Mouse (Mus musculus) C2C12 (cell line): ENCODE data around the gene Gigyf1. TPM values are rescaled to one million over a fixed set of nuclear protein-coding genes. Genes with fewer than 3 reads are reported as not detected.

Source experiments
- H3K27me3 ChIP-seq: one replicate; pipeline ENCODE4 v1.6.1; 2011; ENCODE audit not compliant: control insufficient read depth, insufficient read depth, insufficient read length
- H3K36me3 ChIP-seq: one replicate; pipeline ENCODE4 v1.6.1; 2011; ENCODE audit not compliant: control insufficient read depth, insufficient read depth
- H3K4me3 ChIP-seq: one replicate; pipeline ENCODE4 v1.5.1; 2011; ENCODE audit warnings: mild to moderate bottlenecking, control low read depth; ENCODE audit not compliant: poor library complexity, insufficient read depth, severe bottlenecking
- H3K79me2 ChIP-seq: one replicate; pipeline ENCODE4 v1.6.1; 2011; ENCODE audit not compliant: control insufficient read depth, insufficient read depth
- H3K79me3 ChIP-seq: one replicate; pipeline ENCODE4 v1.6.1; 2011; ENCODE audit warnings: low read depth, control low read depth
- H3ac ChIP-seq: one replicate; pipeline ENCODE3; 2011; ENCODE audit warnings: low read depth; ENCODE audit not compliant: control insufficient read depth, insufficient read length
- CEBPB ChIP-seq: IDR thresholded peaks from one replicate; pipeline ENCODE4 v1.6.1; 2011; ENCODE audit warnings: low read depth, mild to moderate bottlenecking, control low read depth, moderate library complexity
- CTCF ChIP-seq: IDR thresholded peaks from one replicate; pipeline ENCODE4 v1.5.1; 2011; ENCODE audit not compliant: control insufficient read depth, insufficient read depth, insufficient read length
- FOSL1 ChIP-seq: IDR thresholded peaks from one replicate; pipeline ENCODE4 v1.8.0; 2011; ENCODE audit warnings: mild to moderate bottlenecking, low read length; ENCODE audit not compliant: poor library complexity, insufficient read depth, severe bottlenecking
- MAX ChIP-seq: IDR thresholded peaks from one replicate; pipeline ENCODE4 v1.6.1; 2011; ENCODE audit warnings: mild to moderate bottlenecking, control low read depth
- MYOD1 ChIP-seq: IDR thresholded peaks from one replicate; pipeline ENCODE4 v1.6.1; 2011; ENCODE audit warnings: low read depth; ENCODE audit not compliant: control insufficient read depth, insufficient read length
- MYOG ChIP-seq: IDR thresholded peaks from one replicate; pipeline ENCODE4 v1.6.1; 2011; ENCODE audit not compliant: control insufficient read depth, insufficient read length; ENCODE audit errors: extremely low read depth
- USF1 ChIP-seq: IDR thresholded peaks from one replicate; pipeline ENCODE4 v1.6.1; 2011; ENCODE audit warnings: low read depth, mild to moderate bottlenecking, control low read depth, moderate library complexity
- polyA plus RNA-seq: library from polyadenylated mRNA; unstranded; fragments of >200 nt; fragmentation: generic; extraction: Trizol; gene quantifications from one replicate; pipeline ENCODE4 v1.2.1, GENCODE M21; 2012; ENCODE audit warnings: missing spikeins

Gigyf1 gene
- polyA plus RNA-seq, 1 experiment, result 6.9 TPM

- Histone ChIP-seq H3K27me3 (peaks cover 63% of the 10 kb centered on the region), H3K79me3 (no peaks in the 10 kb centered on the region), H3ac (no peak overlapping the region), H3K79me2 (no peaks in the 10 kb centered on the region), H3K36me3 (no peaks in the 10 kb centered on the region), H3K4me3 (no peak overlapping the region)
- TF ChIP-seq MAX (no peak), CEBPB (no peak), CTCF (no peak), USF1 (no peak), MYOD1 (no peak), MYOG (no peak), FOSL1 (no peak)
Measured at GRCm38 (mm10) chr5:137481897-137482296, 36.5 kb upstream of the Gigyf1 start.

- no peaks in the 10 kb centered on the region for H3K36me3 ChIP-seq
- no peak overlapping the region for H3K4me3 ChIP-seq
- H3K79me2 ChIP-seq, result no peaks in the 10 kb centered on the region
- H3ac ChIP-seq, result no peak overlapping the region
- H3K79me3 ChIP-seq, result no peaks in the 10 kb centered on the region
- peaks cover 67% of the 10 kb centered on the region for H3K27me3 ChIP-seq
- TF ChIP-seq MYOG, result no peak
- TF ChIP-seq MAX, result no peak
- no peak for TF ChIP-seq USF1
- no peak for TF ChIP-seq FOSL1
- TF ChIP-seq CTCF, result no peak
- TF ChIP-seq CEBPB, result no peak
- no peak for TF ChIP-seq MYOD1
Measured at GRCm38 (mm10) chr5:137485071-137485850, 33.1 kb upstream of the Gigyf1 start.

- Histone ChIP-seq H3ac (no peak overlapping the region), H3K79me3 (no peaks in the 10 kb centered on the region), H3K27me3 (peaks cover 65% of the 10 kb centered on the region), H3K36me3 (no peaks in the 10 kb centered on the region), H3K79me2 (no peaks in the 10 kb centered on the region), H3K4me3 (no peak overlapping the region)
- TF ChIP-seq CEBPB, result no peak
- TF ChIP-seq MYOD1, result no peak
- TF ChIP-seq USF1, result no peak
- no peak for TF ChIP-seq CTCF
- TF ChIP-seq MAX, result no peak
- no peak for TF ChIP-seq MYOG
- TF ChIP-seq FOSL1, result no peak
Measured at GRCm38 (mm10) chr5:137485851-137486155, 32.5 kb upstream of the Gigyf1 start.

GRCm38 (mm10) chr5:137487616-137488015 is 30.7 kb upstream of the Gigyf1 start:
- peaks cover 59% of the 10 kb centered on the region for H3K27me3 ChIP-seq
- H3K79me2 ChIP-seq, result no peaks in the 10 kb centered on the region
- H3K4me3 ChIP-seq, result no peak overlapping the region
- no peaks in the 10 kb centered on the region for H3K79me3 ChIP-seq
- H3K36me3 ChIP-seq, result no peaks in the 10 kb centered on the region
- H3ac ChIP-seq, result no peak overlapping the region
- TF ChIP-seq USF1 (no peak), CTCF (no peak), MYOD1 (no peak), CEBPB (no peak), MYOG (no peak), MAX (no peak), FOSL1 (no peak)

- H3K36me3 ChIP-seq, result no peaks in the 10 kb centered on the region
- TF ChIP-seq MAX (no peak), MYOG (no peak), CTCF (no peak), MYOD1 (no peak), FOSL1 (no peak), USF1 (no peak), CEBPB (no peak)
- H3K27me3 ChIP-seq, result peaks cover 44% of the 10 kb centered on the region
- no peak overlapping the region for H3ac ChIP-seq
- H3K79me2 ChIP-seq, result no peaks in the 10 kb centered on the region
- no peak overlapping the region for H3K4me3 ChIP-seq
- no peaks in the 10 kb centered on the region for H3K79me3 ChIP-seq
Measured at GRCm38 (mm10) chr5:137491559-137491958, 26.8 kb upstream of the Gigyf1 start.

- TF ChIP-seq MAX (no peak), MYOG (no peak), CTCF (no peak), USF1 (no peak), FOSL1 (no peak), MYOD1 (no peak), CEBPB (no peak)
- Histone ChIP-seq H3K79me2 (no peaks in the 10 kb centered on the region), H3ac (no peak overlapping the region), H3K27me3 (peaks cover 38% of the 10 kb centered on the region), H3K79me3 (no peaks in the 10 kb centered on the region), H3K36me3 (no peaks in the 10 kb centered on the region), H3K4me3 (no peak overlapping the region)
Measured at GRCm38 (mm10) chr5:137493831-137494230, 24.5 kb upstream of the Gigyf1 start.
